ENCODE assay signal across 8 mouse cellular contexts in the genomic region with DNA sequence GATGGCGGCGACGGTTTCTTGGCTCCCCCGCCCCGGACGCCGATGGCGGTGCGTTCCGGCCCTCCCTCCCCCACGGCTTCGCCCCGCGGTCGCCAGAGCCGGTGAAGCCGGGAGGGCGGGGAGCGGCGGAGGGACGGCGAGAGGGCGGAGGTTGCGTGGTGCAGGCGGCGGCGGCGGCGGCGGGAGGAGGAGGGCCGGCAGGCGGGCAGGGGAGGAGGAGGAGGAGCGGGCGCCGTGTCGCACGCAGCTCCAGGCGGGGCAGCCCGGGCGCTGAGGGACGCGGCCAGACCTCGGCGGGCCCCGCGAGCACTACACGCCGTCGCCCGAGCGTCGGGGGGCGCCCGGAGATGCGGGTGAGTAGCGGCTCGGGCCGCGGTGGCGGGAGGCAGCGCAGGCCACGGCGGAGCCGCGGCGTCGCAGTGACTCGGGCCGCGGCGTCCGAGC. TPM values are rescaled to one million over a fixed set of nuclear protein-coding genes. Genes with fewer than 3 reads are reported as not detected.
DNase-seq lines count a peak whose midpoint lies in the region; ATAC-seq and TF ChIP-seq lines count a peak whose summit lies in the region.

No protein-coding gene starts in this region.

- peak overlapping the region; percentile 99 for H3K4me3 ChIP-seq in heart, embryonic 15.5 days
- peak overlapping the region; percentile 85 to 96 for H3K4me3 ChIP-seq in liver, embryonic 14.5 days (ENCODE audit: insufficient read depth in 1 of 2, low read depth in 2 of 2, low read length in 2 of 2)
- H3K4me3 ChIP-seq in stomach, embryonic 16.5 days (replicated peaks; ENCODE audit: low read length) = peak overlapping the region; percentile 99

- H3K9ac ChIP-seq in heart, embryonic 15.5 days = peak overlapping the region; percentile 99
- peak overlapping the region; percentile 96 for H3K9ac ChIP-seq in liver, embryonic 14.5 days (replicated peaks)
- peak overlapping the region; percentile 100 for H3K9ac ChIP-seq in stomach, embryonic 16.5 days (ENCODE audit: low read length)

- DNase-seq in brain, embryonic 14.5 days (ENCODE audit: low read depth) = peak; percentile 80
- DNase-seq in kidney, postnatal 25 days = peak; percentile 84 to 95
- DNase-seq in liver, embryonic 14.5 days (ENCODE audit: low read depth in 3 of 3, low spot score in 3 of 3) = peak; percentile 61 to 66 (median 66)
- peak; percentile 82 for DNase-seq in neural tube, embryonic 10.5 days (ENCODE audit: extremely low spot score, low spot score)

- H3K4me1 ChIP-seq in heart, embryonic 15.5 days (replicated peaks) = peaks cover 28% of the 10 kb centered on the region
- H3K4me1 ChIP-seq in liver, embryonic 14.5 days (replicated peaks; ENCODE audit: control insufficient read depth in 2 of 2, insufficient read depth in 2 of 2, low read length in 1 of 2) = peaks cover 7 to 24% of the 10 kb centered on the region in 2 experiments
- peaks cover 21% of the 10 kb centered on the region; the same call in 1 of the 2 replicates for H3K4me1 ChIP-seq in stomach, embryonic 16.5 days (ENCODE audit: control insufficient read depth, insufficient read depth, low read length)

- TF ChIP-seq EP300 in liver, embryonic 14.5 days (IDR thresholded peaks at IDR 0.05; ENCODE audit: low read depth) = no peak

- ATAC-seq in CD4-positive, CD25-positive, alpha-beta regulatory T cell, adult 4 months = peak; percentile 72
- peak; percentile 88 for ATAC-seq in erythroid progenitor cell, adult 5-6 weeks (replicated peaks; ENCODE audit: low FRiP score, poor library complexity, severe bottlenecking)
- ATAC-seq in heart, embryonic 15.5 days (replicated peaks; ENCODE audit: insufficient number of reproducible peaks, insufficient read depth, low FRiP score, low read depth) = peak; percentile 91
- peak; percentile 88 for ATAC-seq in liver, embryonic 14.5 days (ENCODE audit: insufficient read depth)
- peak; percentile 92 for ATAC-seq in stomach, embryonic 16.5 days (ENCODE audit: insufficient read depth, low FRiP score)

- TF ChIP-seq POLR2A in brain, embryonic 14.5 days (IDR thresholded peaks at IDR 0.05; ENCODE audit: borderline replicate concordance, extremely low read depth, insufficient read depth, insufficient read length, poor library complexity, severe bottlenecking) = peak; percentile 72

- peak overlapping the region; percentile 99 for H3K27ac ChIP-seq in heart, embryonic 15.5 days
- H3K27ac ChIP-seq in liver, embryonic 14.5 days = peak overlapping the region; percentile 79
- H3K27ac ChIP-seq in stomach, embryonic 16.5 days (ENCODE audit: low read length) = peak overlapping the region; percentile 95

- TF ChIP-seq CTCF in brain, embryonic 14.5 days (IDR thresholded peaks at IDR 0.05; ENCODE audit: borderline replicate concordance, extremely low read depth, insufficient read depth, insufficient read length) = no peak
- no peak for TF ChIP-seq CTCF in liver, embryonic 14.5 days (IDR thresholded peaks at IDR 0.05; ENCODE audit: low read depth)

- H3K36me3 ChIP-seq in heart, embryonic 15.5 days = no peaks in the 10 kb centered on the region
- H3K36me3 ChIP-seq in liver, embryonic 14.5 days (replicated peaks; ENCODE audit: control insufficient read depth, insufficient read depth, low read depth) = no peaks in the 10 kb centered on the region
- H3K36me3 ChIP-seq in stomach, embryonic 16.5 days (ENCODE audit: control insufficient read depth, insufficient read depth, low read length) = no peaks in the 10 kb centered on the region

- H3K4me2 ChIP-seq in heart, embryonic 15.5 days = peak overlapping the region; percentile 88
- H3K4me2 ChIP-seq in liver, embryonic 14.5 days (ENCODE audit: low read depth) = peak overlapping the region; percentile 93
- peak overlapping the region; percentile 88 for H3K4me2 ChIP-seq in stomach, embryonic 16.5 days (ENCODE audit: low read depth, low read length)

- H3K27me3 ChIP-seq in heart, embryonic 15.5 days = no peaks in the 10 kb centered on the region
- no peaks in the 10 kb centered on the region for H3K27me3 ChIP-seq in liver, embryonic 14.5 days (ENCODE audit: control insufficient read depth, insufficient read depth, low read length)
- no peaks in the 10 kb centered on the region for H3K27me3 ChIP-seq in stomach, embryonic 16.5 days (ENCODE audit: control insufficient read depth, insufficient read depth, low read length)

- no peaks in the 10 kb centered on the region for H3K9me3 ChIP-seq in heart, embryonic 15.5 days (replicated peaks)
- H3K9me3 ChIP-seq in liver, embryonic 14.5 days (ENCODE audit: control insufficient read depth, low read length) = no peaks in the 10 kb centered on the region
- no peaks in the 10 kb centered on the region for H3K9me3 ChIP-seq in stomach, embryonic 16.5 days (replicated peaks; ENCODE audit: control insufficient read depth, low read length)

- under 1% methylated on average over 45 of the region's 72 CpGs for WGBS in heart, embryonic 15.5 days
- WGBS in liver, embryonic 14.5 days (ENCODE audit: insufficient replicate concordance) = 0% methylated on average over 55 of the region's 72 CpGs
- under 1% methylated on average over 65 of the region's 72 CpGs for WGBS in stomach, embryonic 16.5 days

RNA-seq across cellular contexts. Expression of gene Cul1, which starts 1.0 kb away (rescaled TPM):
- polyA plus RNA-seq in CD4-positive, CD25-positive, alpha-beta regulatory T cell, adult 4 months (2017; shearing (Covaris generic)) = 10 to 100 TPM; 52.0 to 74.3 TPM
- 103 and 113 TPM in 2 replicates for polyA plus RNA-seq in brain, embryonic 14.5 days (2012; rRNA removed)
- total RNA-seq in erythroid progenitor cell, adult 5-6 weeks (2015; ENCODE audit: low replicate concordance) = 195 and 263 TPM in 2 replicates
- 75.3 and 91.0 TPM in 2 replicates for total RNA-seq in erythroid progenitor cell, adult 5-6 weeks (2017; ENCODE audit: low replicate concordance)
- 83.5 and 95.3 TPM in 2 replicates for polyA plus RNA-seq in heart, embryonic 15.5 days (2015; fragmentation: Nextera tagmentation; extraction: Ambion mirVana)
- polyA plus RNA-seq in liver, embryonic 14.5 days (2012; rRNA removed) = 21.9 and 37.5 TPM in 2 replicates
- polyA plus RNA-seq in liver, embryonic 14.5 days (2014; fragmentation: Nextera tagmentation; extraction: Ambion mirVana) = 64.6 and 67.6 TPM in 2 replicates
- polyA plus RNA-seq in stomach, embryonic 16.5 days (2015; fragmentation: Nextera tagmentation; extraction: Ambion mirVana) = 109 and 113 TPM in 2 replicates

Comparison
In these comparisons a context has a peak if more than half of its experiments do, and no peak if none do; other contexts are left out.
1. Peak in every context shown above with its lines: DNase-seq, ATAC-seq, H3K4me3 ChIP-seq and H3K27ac ChIP-seq.